Mouse (Mus musculus): Measurements from ENCODE around the gene Pitpnc1. TPM values are rescaled to one million over a fixed set of nuclear protein-coding genes. Genes with fewer than 3 reads are reported as not detected.
"Not testable (repeated sequence)": the region's sequence is repeated elsewhere in the genome, so short reads cannot be mapped to it uniquely, and the experiment has no call there.

The Pitpnc1 gene
- polyA plus RNA-seq (2012; ENCODE audit: insufficient read depth, insufficient read length, low replicate concordance, missing spikeins) = not detected in 2 replicates

DNA sequence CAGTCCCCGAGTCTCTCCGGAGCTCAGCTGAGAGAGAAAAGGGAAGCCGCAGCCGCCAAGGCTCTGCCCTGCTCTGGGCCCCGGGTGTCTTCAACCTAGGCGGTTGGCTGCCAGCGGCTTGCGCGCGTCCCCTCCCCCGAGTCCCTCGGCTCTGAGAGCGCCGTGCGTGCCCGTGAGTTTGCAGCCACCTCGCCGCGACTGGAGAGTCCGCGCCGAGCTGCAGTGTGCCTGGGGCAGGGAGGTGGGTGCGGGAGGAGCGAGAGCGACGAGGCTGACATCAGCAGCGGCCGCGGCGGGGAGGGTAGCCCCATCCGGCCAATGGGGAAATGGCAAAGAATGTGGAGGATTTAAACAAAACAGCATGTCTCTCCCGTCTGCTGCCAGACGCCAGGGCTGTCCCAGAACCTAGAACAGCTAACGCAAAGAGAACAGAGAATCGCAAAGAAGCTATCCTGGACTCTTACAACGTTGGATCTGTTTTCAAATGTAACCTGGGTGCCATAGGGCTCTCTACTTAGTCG is at the start of gene Pitpnc1:
Gene Pitpnc1 (minus strand): TSS at position 179 of the 521 bp plus-strand sequence.
- TF ChIP-seq POLR2A (IDR thresholded peaks at IDR 0.05; ENCODE audit: insufficient read depth, low read depth, low read length) (peak; percentile 83), CTCF (IDR thresholded peaks at IDR 0.05; ENCODE audit: insufficient read depth, low read depth, low read length) (no peak)
- peak within 1 kb of the TSS; percentile 84 for H3K4me3 ChIP-seq (ENCODE audit: insufficient read depth, low read depth, low read length)
- peak within 1 kb of the TSS; percentile 76 for H3K27ac ChIP-seq (ENCODE audit: insufficient read depth, low read depth, low read length)
- WGBS = under 1% methylated on average over 37 of the region's 37 CpGs
- peaks cover 5% of the 10 kb centered on the region for H3K4me1 ChIP-seq (ENCODE audit: control insufficient read depth, insufficient read depth, low read length)

DNA sequence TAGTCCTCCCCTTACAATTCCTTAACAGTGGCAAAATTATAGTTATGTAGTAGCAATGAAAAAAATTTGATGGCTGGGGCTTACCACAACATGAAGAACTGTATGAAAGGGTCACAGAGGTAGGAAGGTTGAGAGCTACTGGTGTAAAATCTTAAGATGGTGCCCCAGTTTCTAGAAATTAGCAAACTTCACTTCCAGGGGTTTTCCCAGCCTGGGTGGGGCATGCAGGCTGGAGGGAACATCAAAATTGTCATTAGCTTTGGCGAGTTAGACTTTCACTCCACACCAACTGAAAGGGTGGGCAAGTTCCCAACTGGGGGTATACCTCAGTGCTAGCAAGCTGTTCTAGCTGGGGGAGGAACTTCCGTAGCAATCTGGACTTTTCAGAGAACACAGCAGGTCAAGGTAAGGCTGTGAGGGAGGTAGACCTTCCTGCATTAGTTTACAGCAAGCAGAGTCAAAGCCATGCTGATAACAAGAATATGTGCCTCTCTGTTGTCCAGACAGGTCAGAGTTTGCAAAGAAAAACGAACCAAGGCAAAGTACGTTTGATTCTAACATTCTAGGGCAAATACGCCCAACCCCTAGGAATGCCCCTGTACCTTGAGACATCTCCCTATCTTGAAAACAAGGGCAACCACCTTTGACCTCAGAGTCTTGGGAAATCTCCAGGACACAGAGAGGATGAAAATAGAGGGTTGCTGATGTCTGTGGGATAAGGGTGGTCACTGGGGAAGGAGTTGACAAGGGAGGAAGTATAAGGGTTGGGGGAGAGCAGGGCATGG is 48.3 kb upstream of the Pitpnc1 start:
- Histone ChIP-seq H3K4me3 (ENCODE audit: insufficient read depth, low read depth, low read length) (no peak overlapping the region), H3K27ac (ENCODE audit: insufficient read depth, low read depth, low read length) (no peak overlapping the region), H3K4me1 (ENCODE audit: control insufficient read depth, insufficient read depth, low read length) (no peaks in the 10 kb centered on the region)
- WGBS = 89% methylated on average over 5 of the region's 5 CpGs
- no peak for TF ChIP-seq CTCF (IDR thresholded peaks at IDR 0.05; ENCODE audit: insufficient read depth, low read depth, low read length)
- TF ChIP-seq POLR2A (IDR thresholded peaks at IDR 0.05; ENCODE audit: insufficient read depth, low read depth, low read length) = no peak

DNA sequence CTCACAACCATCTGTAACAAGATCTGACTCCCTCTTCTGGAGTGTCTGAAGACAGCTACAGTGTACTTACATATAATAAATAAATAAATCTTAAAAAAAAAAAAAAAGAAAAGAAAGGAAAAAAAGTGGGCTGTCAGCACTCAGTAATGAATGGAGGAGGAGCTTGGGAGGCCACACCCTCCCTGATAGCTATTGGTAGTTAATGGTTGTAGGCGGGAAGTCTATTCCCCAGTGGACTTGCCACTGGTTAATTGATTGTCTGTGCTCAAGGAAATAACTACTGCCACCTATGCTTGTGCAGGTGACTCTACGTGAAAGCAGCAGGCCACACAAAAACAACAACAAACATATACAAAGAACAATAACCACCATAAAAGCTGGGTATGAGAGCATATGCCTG is 45.9 kb upstream of the Pitpnc1 start:
- Histone ChIP-seq H3K4me3 (ENCODE audit: insufficient read depth, low read depth, low read length) (no peak overlapping the region), H3K4me1 (ENCODE audit: control insufficient read depth, insufficient read depth, low read length) (no peaks in the 10 kb centered on the region), H3K27ac (ENCODE audit: insufficient read depth, low read depth, low read length) (no peak overlapping the region)
- TF ChIP-seq CTCF (IDR thresholded peaks at IDR 0.05; ENCODE audit: insufficient read depth, low read depth, low read length) = no peak
- no peak for TF ChIP-seq POLR2A (IDR thresholded peaks at IDR 0.05; ENCODE audit: insufficient read depth, low read depth, low read length)
- 98% methylated on average over 2 of the region's 2 CpGs for WGBS

DNA sequence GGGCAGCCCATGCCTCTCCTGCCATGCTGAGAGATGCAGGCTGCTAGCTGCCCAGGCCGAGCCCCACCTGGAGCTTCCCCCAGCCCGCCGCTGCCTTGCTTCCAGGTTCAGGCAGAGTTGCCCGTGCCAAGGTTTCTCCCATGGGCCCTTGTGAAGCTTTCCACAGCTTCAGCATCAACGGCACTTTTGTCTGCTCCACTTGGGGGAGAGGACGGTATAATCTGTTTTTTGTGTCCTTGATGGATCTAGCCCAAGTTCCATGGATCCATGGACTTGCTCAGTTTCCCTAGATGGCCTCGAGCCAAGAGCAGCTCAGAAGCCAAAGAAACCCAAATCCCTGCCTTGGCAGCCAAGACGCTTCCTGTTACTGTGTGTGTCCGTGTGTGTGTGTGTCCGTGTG is 42.5 kb upstream of the Pitpnc1 start:
- peaks cover 12% of the 10 kb centered on the region for H3K4me1 ChIP-seq (ENCODE audit: control insufficient read depth, insufficient read depth, low read length)
- H3K4me3 ChIP-seq (ENCODE audit: insufficient read depth, low read depth, low read length) = no peak overlapping the region
- no peak overlapping the region for H3K27ac ChIP-seq (ENCODE audit: insufficient read depth, low read depth, low read length)
- TF ChIP-seq POLR2A (IDR thresholded peaks at IDR 0.05; ENCODE audit: insufficient read depth, low read depth, low read length) (no peak), CTCF (IDR thresholded peaks at IDR 0.05; ENCODE audit: insufficient read depth, low read depth, low read length) (no peak)
- 38% methylated on average over 10 of the region's 10 CpGs for WGBS

DNA sequence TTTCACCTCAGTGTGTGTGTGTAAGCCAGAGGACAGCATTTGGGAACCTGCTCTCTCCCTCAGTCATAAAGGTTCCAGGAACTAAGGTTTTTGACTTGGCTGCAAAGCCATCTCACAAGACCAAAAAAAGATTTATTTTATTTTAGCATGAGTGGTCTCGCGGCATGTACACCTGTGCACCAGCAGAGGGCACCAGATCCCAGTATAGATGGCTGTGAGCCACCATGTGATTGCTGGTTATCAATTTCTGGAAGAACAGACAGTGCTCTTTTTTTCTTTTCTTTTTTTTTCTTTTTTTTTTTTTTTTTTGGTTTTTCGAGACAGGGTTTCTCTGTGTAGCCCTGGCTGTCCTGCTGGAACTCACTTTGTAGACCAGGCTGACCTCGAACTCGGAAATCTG is 41.5 kb upstream of the Pitpnc1 start:
- not testable (repeated sequence) for H3K4me3 ChIP-seq (ENCODE audit: insufficient read depth, low read depth, low read length); H3K27ac ChIP-seq (ENCODE audit: insufficient read depth, low read depth, low read length)
- H3K4me1 ChIP-seq (ENCODE audit: control insufficient read depth, insufficient read depth, low read length) = peaks cover 12% of the 10 kb centered on the region
- WGBS = 43% methylated on average over 5 of the region's 5 CpGs

DNA sequence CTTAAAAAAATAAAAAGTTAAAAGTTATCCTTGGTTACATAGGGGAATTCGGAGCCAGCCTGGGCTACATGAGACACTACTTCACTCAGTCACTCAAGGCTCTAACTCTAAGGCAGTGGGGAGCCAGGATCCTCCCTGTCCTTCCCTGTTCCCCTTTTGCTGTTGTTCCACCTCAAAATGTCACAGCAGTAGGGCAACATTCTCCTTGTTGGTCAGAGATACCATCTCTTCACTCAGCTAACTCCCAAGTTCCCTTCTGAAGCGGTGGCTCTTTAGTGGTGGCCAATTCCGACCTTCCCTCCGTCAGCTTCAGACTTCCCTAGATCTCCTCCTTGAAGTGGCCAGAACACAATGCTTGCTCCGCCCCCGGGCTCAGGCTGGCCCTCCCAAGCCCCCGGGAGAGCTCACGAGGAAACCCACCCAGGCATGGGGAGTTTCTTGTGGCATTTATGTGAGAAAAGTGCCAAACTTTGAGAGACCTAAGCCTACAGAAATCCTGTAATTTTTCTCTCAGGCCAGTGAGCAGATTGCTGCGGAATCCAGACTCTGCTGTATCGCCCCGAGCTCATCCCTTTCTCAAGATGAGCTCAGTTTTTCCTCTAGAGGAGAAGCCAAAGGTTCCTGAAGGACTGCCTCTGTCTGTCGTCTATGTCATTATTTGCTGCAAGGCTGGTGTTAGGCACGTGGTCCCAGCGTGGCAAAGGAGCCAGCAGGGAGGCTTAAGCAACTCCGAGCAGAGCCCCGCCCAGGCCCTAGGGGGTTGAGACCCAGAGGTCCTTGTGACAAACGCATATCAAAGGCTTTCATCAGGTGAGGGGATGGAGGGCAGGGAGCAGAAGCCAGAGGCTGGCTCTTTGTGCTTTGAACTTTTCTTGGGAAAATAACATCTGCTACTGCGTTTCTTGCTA is 40.1 kb upstream of the Pitpnc1 start:
- TF ChIP-seq CTCF (IDR thresholded peaks at IDR 0.05; ENCODE audit: insufficient read depth, low read depth, low read length) = no peak
- TF ChIP-seq POLR2A (IDR thresholded peaks at IDR 0.05; ENCODE audit: insufficient read depth, low read depth, low read length) = no peak
- H3K27ac ChIP-seq (ENCODE audit: insufficient read depth, low read depth, low read length) = no peak overlapping the region
- no peak overlapping the region for H3K4me3 ChIP-seq (ENCODE audit: insufficient read depth, low read depth, low read length)
- H3K4me1 ChIP-seq (ENCODE audit: control insufficient read depth, insufficient read depth, low read length) = peaks cover 12% of the 10 kb centered on the region
- whole genome bisulfite sequencing = 13% methylated on average over 18 of the region's 18 CpGs

DNA sequence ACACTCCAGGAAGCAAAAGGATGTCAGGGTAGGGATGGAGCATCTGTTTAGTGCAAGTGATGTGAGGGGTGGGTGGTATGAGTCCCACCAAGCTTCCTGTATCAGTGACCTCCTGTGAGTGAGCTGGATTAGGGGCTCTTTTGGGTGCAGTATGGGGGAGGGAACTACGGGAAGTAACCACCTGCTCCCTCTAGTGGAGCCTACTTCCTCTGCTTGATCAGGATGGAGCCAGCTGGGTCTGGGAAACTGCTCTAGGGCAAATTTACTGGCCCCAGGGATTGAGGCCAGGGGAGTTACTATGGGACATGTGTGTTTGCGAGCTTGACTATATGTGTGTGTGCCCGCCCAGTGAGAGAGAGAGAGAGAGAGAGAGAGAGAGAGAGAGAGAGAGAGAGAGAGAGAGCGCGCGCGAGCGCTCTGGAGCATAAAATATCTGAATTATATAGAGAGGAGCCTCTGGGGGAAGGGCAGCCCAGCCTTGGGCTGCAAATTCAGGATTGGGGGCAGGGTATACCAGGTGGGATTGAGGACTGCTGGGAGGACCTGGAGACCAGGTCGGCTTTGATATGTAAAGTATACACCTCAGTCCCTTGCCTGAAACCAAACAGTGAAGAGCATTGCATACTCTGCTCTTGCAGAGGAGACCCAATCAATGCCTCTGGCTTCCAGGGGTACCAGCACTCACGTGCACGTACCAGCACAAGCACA is 39.3 kb upstream of the Pitpnc1 start:
- TF ChIP-seq CTCF (IDR thresholded peaks at IDR 0.05; ENCODE audit: insufficient read depth, low read depth, low read length) (no peak), POLR2A (IDR thresholded peaks at IDR 0.05; ENCODE audit: insufficient read depth, low read depth, low read length) (no peak)
- H3K4me1 ChIP-seq (ENCODE audit: control insufficient read depth, insufficient read depth, low read length) = peaks cover 12% of the 10 kb centered on the region
- WGBS = 15% methylated on average over 11 of the region's 11 CpGs
- H3K4me3 ChIP-seq (ENCODE audit: insufficient read depth, low read depth, low read length) = no peak overlapping the region
- no peak overlapping the region for H3K27ac ChIP-seq (ENCODE audit: insufficient read depth, low read depth, low read length)

DNA sequence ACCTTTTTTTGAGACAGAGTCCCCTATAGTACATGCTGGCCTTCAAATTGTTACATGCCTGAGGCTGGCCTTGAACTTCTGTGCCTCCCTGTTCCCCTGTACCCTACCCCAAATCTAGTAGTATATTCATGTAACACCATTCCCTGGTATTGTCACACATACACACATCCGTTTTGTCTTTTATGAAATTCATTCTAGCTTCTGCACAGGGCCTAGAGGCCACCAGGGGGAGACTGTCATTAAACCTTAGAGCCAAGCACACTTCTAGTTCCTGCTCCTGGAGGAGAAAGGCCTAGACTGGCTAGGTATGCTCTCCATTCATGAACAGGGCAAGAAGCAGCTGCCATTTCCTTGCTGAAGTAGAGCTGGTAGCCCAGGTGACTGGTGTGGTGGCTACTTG is 35.8 kb upstream of the Pitpnc1 start:
- Histone ChIP-seq H3K4me1 (ENCODE audit: control insufficient read depth, insufficient read depth, low read length) (peaks cover 12% of the 10 kb centered on the region), H3K4me3 (ENCODE audit: insufficient read depth, low read depth, low read length) (no peak overlapping the region), H3K27ac (ENCODE audit: insufficient read depth, low read depth, low read length) (no peak overlapping the region)
- TF ChIP-seq POLR2A (IDR thresholded peaks at IDR 0.05; ENCODE audit: insufficient read depth, low read depth, low read length) (no peak), CTCF (IDR thresholded peaks at IDR 0.05; ENCODE audit: insufficient read depth, low read depth, low read length) (no peak)
- WGBS = 86% methylated on average over 1 of the region's 1 CpGs

DNA sequence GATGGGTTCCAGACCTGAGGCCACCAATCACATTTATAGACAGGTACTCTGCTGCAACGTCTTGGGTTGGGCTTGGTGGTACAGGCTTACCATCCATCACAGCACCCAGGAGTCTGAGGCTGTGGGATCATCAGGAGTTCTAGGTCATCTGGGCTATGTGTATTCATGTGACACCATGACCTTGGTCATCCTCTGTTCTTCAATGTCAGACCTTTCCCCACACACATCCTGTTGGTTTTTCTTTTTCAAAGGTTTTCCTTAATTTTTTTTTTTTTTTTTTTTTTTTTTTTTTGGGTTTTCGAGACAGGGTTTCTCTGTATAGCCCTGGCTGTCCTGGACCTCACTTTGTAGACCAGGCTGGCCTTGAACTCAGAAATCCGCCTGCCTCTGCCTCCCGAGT is 33.9 kb upstream of the Pitpnc1 start:
- WGBS = 97% methylated on average over 3 of the region's 4 CpGs
- not testable (repeated sequence) for H3K4me1 ChIP-seq (ENCODE audit: control insufficient read depth, insufficient read depth, low read length); H3K4me3 ChIP-seq (ENCODE audit: insufficient read depth, low read depth, low read length); H3K27ac ChIP-seq (ENCODE audit: insufficient read depth, low read depth, low read length)
